Mouse (Mus musculus): ENCODE results near the gene Mybpc1. TPM values are rescaled to one million over a fixed set of nuclear protein-coding genes. Genes with fewer than 3 reads are reported as not detected.

Gene Mybpc1
- 5.5 and 6.2 TPM in 2 replicates for total RNA-seq (2014; rRNA removed)
- 3.7 and 4.2 TPM in 2 replicates for polyA plus RNA-seq (2015; fragmentation: Nextera tagmentation; extraction: Ambion mirVana)

DNA sequence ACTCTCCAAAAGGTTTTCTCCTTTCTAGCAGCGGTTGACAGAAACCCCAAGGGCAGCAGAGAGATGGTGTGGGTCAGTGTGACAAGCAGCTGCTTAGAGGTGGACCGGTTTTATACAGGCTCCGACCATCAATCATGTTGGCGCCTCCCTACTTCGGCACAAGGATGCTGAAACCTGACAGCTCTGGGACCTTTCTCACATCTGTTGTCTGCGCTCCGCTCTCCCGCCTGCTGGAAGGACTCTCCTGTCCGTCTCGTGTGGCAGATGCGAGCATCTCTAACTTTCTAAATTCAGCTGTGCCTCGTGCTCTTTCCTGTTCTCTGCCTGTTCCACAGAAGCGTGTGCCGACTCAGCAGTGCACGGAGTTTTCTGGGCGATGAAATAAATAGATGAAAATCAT lies at the start of gene Mybpc1:
Gene Mybpc1, minus strand, starts transcription at position 210 of the 400 bp plus-strand sequence.
- no peaks in the 10 kb centered on the region for H3K36me3 ChIP-seq (ENCODE audit: insufficient read depth, low read length)
- ATAC-seq, result no peak
- 19% methylated on average over 16 of the region's 16 CpGs for WGBS
- peak; percentile 33 for DNase-seq (ENCODE audit: low spot score)
- H3K4me1 ChIP-seq (ENCODE audit: insufficient read depth, low read length), result no peaks in the 10 kb centered on the region
- H3K27ac ChIP-seq, result no peak within 1 kb of the TSS
- H3K9ac ChIP-seq (replicated peaks; ENCODE audit: low read length), result no peak within 1 kb of the TSS
- H3K27me3 ChIP-seq (ENCODE audit: insufficient read depth, low read length), result no peaks in the 10 kb centered on the region
- H3K4me3 ChIP-seq (ENCODE audit: low read length), result peak within 1 kb of the TSS; percentile 16; the same call in 1 of the 2 replicates
- no peak for TF ChIP-seq CTCF (IDR thresholded peaks at IDR 0.05; ENCODE audit: low read depth)
- no peaks in the 10 kb centered on the region for H3K9me3 ChIP-seq (ENCODE audit: low read length)
- H3K4me2 ChIP-seq (ENCODE audit: low read depth, low read length), result peak within 1 kb of the TSS; percentile 31

- WGBS, result 81% methylated on average over 5 of the region's 5 CpGs
- ATAC-seq, result no peak
Observed at GRCm38 (mm10) chr10:88645448-88645847, 40.5 kb upstream of the Mybpc1 start.

GRCm38 (mm10) chr10:88631330-88631953 lies 26.5 kb upstream of the Mybpc1 start:
- Histone ChIP-seq H3K4me1 (ENCODE audit: insufficient read depth, low read length) (no peaks in the 10 kb centered on the region), H3K27ac (no peak overlapping the region), H3K9ac (replicated peaks; ENCODE audit: low read length) (no peak overlapping the region), H3K27me3 (ENCODE audit: insufficient read depth, low read length) (no peaks in the 10 kb centered on the region), H3K36me3 (ENCODE audit: insufficient read depth, low read length) (no peaks in the 10 kb centered on the region), H3K9me3 (ENCODE audit: low read length) (no peaks in the 10 kb centered on the region), H3K4me2 (ENCODE audit: low read depth, low read length) (no peak overlapping the region), H3K4me3 (ENCODE audit: low read length) (no peak overlapping the region)
- WGBS, result 83% methylated on average over 10 of the region's 10 CpGs
- ATAC-seq (no peak), DNase-seq (ENCODE audit: low spot score) (no peak)
- TF ChIP-seq CTCF (IDR thresholded peaks at IDR 0.05; ENCODE audit: low read depth), result no peak

More at GRCm38 (mm10) chr10:88645448-88645847, 40.5 kb upstream of the Mybpc1 start:
- Histone ChIP-seq H3K27me3 (ENCODE audit: insufficient read depth, low read length) (no peaks in the 10 kb centered on the region), H3K9ac (replicated peaks; ENCODE audit: low read length) (no peak overlapping the region), H3K4me3 (ENCODE audit: low read length) (no peak overlapping the region), H3K27ac (no peak overlapping the region), H3K36me3 (ENCODE audit: insufficient read depth, low read length) (no peaks in the 10 kb centered on the region), H3K9me3 (ENCODE audit: low read length) (no peaks in the 10 kb centered on the region), H3K4me2 (ENCODE audit: low read depth, low read length) (no peak overlapping the region), H3K4me1 (ENCODE audit: insufficient read depth, low read length) (no peaks in the 10 kb centered on the region)
- no peak for TF ChIP-seq CTCF (IDR thresholded peaks at IDR 0.05; ENCODE audit: low read depth)
- DNase-seq (ENCODE audit: low spot score), result no peak

DNA sequence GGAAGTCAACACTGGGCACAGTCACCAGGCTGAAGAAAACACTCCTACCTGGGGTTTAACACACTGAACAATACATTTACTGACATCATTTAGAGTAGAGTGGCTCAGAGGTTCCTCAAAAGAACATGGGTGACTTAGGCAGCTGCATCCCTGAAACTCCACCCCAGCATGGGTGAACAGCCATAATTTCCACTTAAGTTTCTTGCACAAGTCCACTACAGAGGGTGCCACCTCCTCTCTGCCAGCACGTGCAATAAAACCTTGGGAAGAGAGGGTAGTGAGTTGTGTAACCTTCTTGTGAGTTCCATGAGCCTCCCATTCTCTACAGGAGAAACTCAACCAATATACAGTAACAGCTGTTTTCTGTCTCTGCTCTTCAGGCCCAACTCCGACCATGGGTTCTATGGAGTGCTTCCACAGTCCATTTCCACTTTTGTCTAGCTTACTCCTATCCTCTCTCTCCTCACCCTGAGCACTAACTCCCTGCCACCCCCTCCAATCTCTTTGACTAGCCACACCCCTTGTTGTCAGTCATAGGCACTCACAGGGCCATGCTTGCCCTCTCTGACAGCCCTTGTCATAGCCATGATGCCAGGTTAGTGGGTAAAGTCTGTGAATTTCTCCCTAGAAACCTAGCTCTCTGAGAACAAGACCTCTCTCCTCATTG lies 25.8 kb upstream of the Mybpc1 start:
- no peaks in the 10 kb centered on the region for H3K9me3 ChIP-seq (ENCODE audit: low read length)
- DNase-seq (ENCODE audit: low spot score) (no peak), ATAC-seq (no peak)
- no peak overlapping the region for H3K4me3 ChIP-seq (ENCODE audit: low read length)
- no peak overlapping the region for H3K4me2 ChIP-seq (ENCODE audit: low read depth, low read length)
- H3K27me3 ChIP-seq (ENCODE audit: insufficient read depth, low read length), result no peaks in the 10 kb centered on the region
- H3K27ac ChIP-seq, result no peak overlapping the region
- H3K4me1 ChIP-seq (ENCODE audit: insufficient read depth, low read length), result no peaks in the 10 kb centered on the region
- no peak for TF ChIP-seq CTCF (IDR thresholded peaks at IDR 0.05; ENCODE audit: low read depth)
- H3K36me3 ChIP-seq (ENCODE audit: insufficient read depth, low read length), result no peaks in the 10 kb centered on the region
- WGBS, result 92% methylated on average over 2 of the region's 2 CpGs
- H3K9ac ChIP-seq (replicated peaks; ENCODE audit: low read length), result no peak overlapping the region

DNA sequence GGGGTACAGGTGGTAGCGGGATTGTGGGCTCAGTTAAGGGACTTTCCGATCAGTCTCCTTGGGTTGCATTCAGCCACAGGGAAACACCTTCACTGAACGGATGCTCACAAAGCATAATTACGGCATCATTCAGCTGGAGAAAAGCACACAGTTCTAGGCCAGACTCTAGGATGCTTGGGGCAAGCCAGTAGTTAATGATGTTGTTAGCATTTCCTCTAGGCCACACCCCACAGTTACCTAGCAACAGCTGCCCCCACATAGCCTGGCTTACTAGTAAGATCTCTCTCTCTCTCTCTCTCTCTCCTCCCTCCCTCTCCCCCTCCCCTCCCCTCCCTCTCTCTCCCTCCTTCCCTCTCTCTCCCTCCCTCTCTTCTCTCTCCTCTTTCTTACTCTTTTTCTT lies 22.1 kb upstream of the Mybpc1 start:
- Histone ChIP-seq H3K36me3 (ENCODE audit: insufficient read depth, low read length) (no peaks in the 10 kb centered on the region), H3K4me1 (ENCODE audit: insufficient read depth, low read length) (no peaks in the 10 kb centered on the region), H3K9me3 (ENCODE audit: low read length) (no peaks in the 10 kb centered on the region), H3K4me3 (ENCODE audit: low read length) (no peak overlapping the region), H3K9ac (replicated peaks; ENCODE audit: low read length) (no peak overlapping the region), H3K27me3 (ENCODE audit: insufficient read depth, low read length) (no peaks in the 10 kb centered on the region), H3K4me2 (ENCODE audit: low read depth, low read length) (no peak overlapping the region), H3K27ac (no peak overlapping the region)
- DNase-seq (ENCODE audit: low spot score) (peak; percentile 5), ATAC-seq (peak; percentile 66; the same call in 1 of the 2 replicates)
- WGBS, result 64% methylated on average over 4 of the region's 4 CpGs
- no peak for TF ChIP-seq CTCF (IDR thresholded peaks at IDR 0.05; ENCODE audit: low read depth)

DNA sequence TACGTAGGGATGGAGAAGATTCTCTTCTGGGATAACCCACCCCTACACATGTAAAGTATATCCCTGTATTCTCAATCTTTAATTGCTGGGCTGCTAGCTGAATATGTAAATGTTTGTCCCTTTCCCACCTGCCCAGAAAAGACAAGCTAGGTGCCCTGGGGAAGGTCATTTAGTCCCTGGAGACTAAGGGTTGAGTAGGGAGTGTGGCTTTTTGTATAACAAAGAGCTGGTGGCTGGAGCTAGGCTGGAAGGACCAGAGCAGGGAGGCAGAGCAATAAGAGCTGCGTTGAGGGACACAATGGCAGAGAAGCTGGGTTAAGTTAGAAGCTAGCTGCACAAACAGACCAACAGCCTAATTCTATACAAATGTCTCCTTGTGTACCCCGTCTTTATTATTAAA lies 21.2 kb upstream of the Mybpc1 start:
- no peak overlapping the region for H3K4me2 ChIP-seq (ENCODE audit: low read depth, low read length)
- H3K27me3 ChIP-seq (ENCODE audit: insufficient read depth, low read length), result no peaks in the 10 kb centered on the region
- no peak for TF ChIP-seq CTCF (IDR thresholded peaks at IDR 0.05; ENCODE audit: low read depth)
- H3K4me1 ChIP-seq (ENCODE audit: insufficient read depth, low read length), result no peaks in the 10 kb centered on the region
- no peak overlapping the region for H3K27ac ChIP-seq
- no peaks in the 10 kb centered on the region for H3K9me3 ChIP-seq (ENCODE audit: low read length)
- no peak overlapping the region for H3K4me3 ChIP-seq (ENCODE audit: low read length)
- DNase-seq (ENCODE audit: low spot score) (no peak), ATAC-seq (no peak)
- no peaks in the 10 kb centered on the region for H3K36me3 ChIP-seq (ENCODE audit: insufficient read depth, low read length)
- WGBS, result 78% methylated on average over 3 of the region's 3 CpGs
- no peak overlapping the region for H3K9ac ChIP-seq (replicated peaks; ENCODE audit: low read length)

DNA sequence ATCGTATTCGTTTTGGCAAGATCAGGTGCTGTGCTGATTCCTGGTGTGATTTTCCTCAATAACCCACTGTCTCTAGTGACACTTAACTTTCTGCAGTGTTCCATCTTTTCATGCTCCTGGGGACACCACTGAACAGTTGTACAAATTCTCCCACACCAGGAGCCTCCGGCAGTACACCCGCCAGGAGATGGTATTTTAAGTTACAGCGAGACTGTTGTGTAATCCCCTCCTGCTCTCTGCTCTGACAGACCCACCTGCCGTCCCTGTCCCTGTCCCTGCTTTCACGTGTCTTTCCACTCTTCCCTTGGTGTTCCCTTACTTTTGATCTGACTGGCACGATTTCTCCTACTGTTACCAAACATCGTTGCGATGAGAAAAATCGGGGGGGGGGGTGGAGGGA lies 19.3 kb upstream of the Mybpc1 start:
- DNase-seq (ENCODE audit: low spot score) (no peak), ATAC-seq (no peak)
- Histone ChIP-seq H3K9me3 (ENCODE audit: low read length) (no peaks in the 10 kb centered on the region), H3K36me3 (ENCODE audit: insufficient read depth, low read length) (no peaks in the 10 kb centered on the region), H3K4me1 (ENCODE audit: insufficient read depth, low read length) (no peaks in the 10 kb centered on the region), H3K27ac (no peak overlapping the region), H3K4me3 (ENCODE audit: low read length) (no peak overlapping the region), H3K27me3 (ENCODE audit: insufficient read depth, low read length) (no peaks in the 10 kb centered on the region), H3K9ac (replicated peaks; ENCODE audit: low read length) (no peak overlapping the region), H3K4me2 (ENCODE audit: low read depth, low read length) (no peak overlapping the region)
- no peak for TF ChIP-seq CTCF (IDR thresholded peaks at IDR 0.05; ENCODE audit: low read depth)
- WGBS, result 80% methylated on average over 11 of the region's 11 CpGs

Data from hindbrain, postnatal 0 days (tissue).